Mouse (Mus musculus) MEL (cell line): ENCODE results near the gene 4930507D05Rik.

Experiments used
- CTCF ChIP-seq, 3 experiments: IDR thresholded peaks in 2 of 3; conservative IDR thresholded peaks in 1 of 3; 2 replicates each; pipeline ENCODE4 v1.5.1; 2011 to 2012; ENCODE audit warnings: low read length in 3 of 3, low read depth in 2 of 3, mild to moderate bottlenecking in 2 of 3, improper control_type of control experiment in 1 of 3, inconsistent platforms in 1 of 3, mixed read lengths in 1 of 3, moderate library complexity in 1 of 3; ENCODE audit not compliant: control insufficient read depth in 1 of 3, insufficient read depth in 1 of 3, poor library complexity in 1 of 3, severe bottlenecking in 1 of 3
- HCFC1 ChIP-seq: IDR thresholded peaks from 2 replicates; pipeline ENCODE4 v1.6.1; 2012; ENCODE audit warnings: low read depth, mild to moderate bottlenecking, inconsistent platforms, low read length, improper control_type of control experiment, moderate library complexity
- MAX ChIP-seq: IDR thresholded peaks from 2 replicates; pipeline ENCODE4 v1.6.1; 2011; ENCODE audit warnings: low read length, improper control_type of control experiment
- MEF2A ChIP-seq: IDR thresholded peaks from 2 replicates; pipeline ENCODE4 v1.6.1; 2014; ENCODE audit warnings: low read depth, mild to moderate bottlenecking, inconsistent platforms, low read length, improper control_type of control experiment; ENCODE audit not compliant: poor library complexity, insufficient replicate concordance, severe bottlenecking; ENCODE audit errors: extremely low read depth
- POLR2A ChIP-seq, 2 experiments: IDR thresholded peaks; 2 replicates each; pipeline ENCODE4 v1.6.1; 2011 to 2012; ENCODE audit warnings: low read length in 2 of 2, mild to moderate bottlenecking in 2 of 2, control low read depth in 1 of 2, improper control_type of control experiment in 1 of 2, low read depth in 1 of 2, moderate library complexity in 1 of 2; ENCODE audit not compliant: control insufficient read depth in 1 of 2, insufficient read depth in 1 of 2, poor library complexity in 1 of 2
- USF1 ChIP-seq: IDR thresholded peaks from 2 replicates; pipeline ENCODE4 v1.6.1; 2014; ENCODE audit warnings: low read depth, mild to moderate bottlenecking, inconsistent platforms, low read length, improper control_type of control experiment, moderate library complexity
- ZNF384 ChIP-seq: IDR thresholded peaks from 2 replicates; pipeline ENCODE4 v1.6.1; 2012; ENCODE audit warnings: low read depth, mild to moderate bottlenecking, inconsistent platforms, low read length, improper control_type of control experiment

GRCm38 (mm10) chr10:62474944-62475343 is 25.7 kb downstream of the 4930507D05Rik start:
- no peak for TF ChIP-seq MEF2A
- TF ChIP-seq HCFC1 = no peak
- TF ChIP-seq USF1 = no peak
- TF ChIP-seq CTCF (IDR thresholded peaks at IDR 0.05 in 2 of 3, conservative IDR thresholded peaks at IDR 0.05 in 1 of 3; ENCODE audit: control insufficient read depth in 1 of 3, insufficient read depth in 1 of 3, low read depth in 2 of 3, low read length in 3 of 3, poor library complexity in 1 of 3, severe bottlenecking in 1 of 3) = no peak
- TF ChIP-seq MAX = no peak
- TF ChIP-seq ZNF384 = no peak
- TF ChIP-seq POLR2A (IDR thresholded peaks at IDR 0.05; ENCODE audit: control insufficient read depth in 1 of 2, insufficient read depth in 1 of 2, low read depth in 1 of 2, low read length in 2 of 2, poor library complexity in 1 of 2) = no peak
